Comparison of ENCODE assay signal across 9 mouse cellular contexts in the genomic region with DNA sequence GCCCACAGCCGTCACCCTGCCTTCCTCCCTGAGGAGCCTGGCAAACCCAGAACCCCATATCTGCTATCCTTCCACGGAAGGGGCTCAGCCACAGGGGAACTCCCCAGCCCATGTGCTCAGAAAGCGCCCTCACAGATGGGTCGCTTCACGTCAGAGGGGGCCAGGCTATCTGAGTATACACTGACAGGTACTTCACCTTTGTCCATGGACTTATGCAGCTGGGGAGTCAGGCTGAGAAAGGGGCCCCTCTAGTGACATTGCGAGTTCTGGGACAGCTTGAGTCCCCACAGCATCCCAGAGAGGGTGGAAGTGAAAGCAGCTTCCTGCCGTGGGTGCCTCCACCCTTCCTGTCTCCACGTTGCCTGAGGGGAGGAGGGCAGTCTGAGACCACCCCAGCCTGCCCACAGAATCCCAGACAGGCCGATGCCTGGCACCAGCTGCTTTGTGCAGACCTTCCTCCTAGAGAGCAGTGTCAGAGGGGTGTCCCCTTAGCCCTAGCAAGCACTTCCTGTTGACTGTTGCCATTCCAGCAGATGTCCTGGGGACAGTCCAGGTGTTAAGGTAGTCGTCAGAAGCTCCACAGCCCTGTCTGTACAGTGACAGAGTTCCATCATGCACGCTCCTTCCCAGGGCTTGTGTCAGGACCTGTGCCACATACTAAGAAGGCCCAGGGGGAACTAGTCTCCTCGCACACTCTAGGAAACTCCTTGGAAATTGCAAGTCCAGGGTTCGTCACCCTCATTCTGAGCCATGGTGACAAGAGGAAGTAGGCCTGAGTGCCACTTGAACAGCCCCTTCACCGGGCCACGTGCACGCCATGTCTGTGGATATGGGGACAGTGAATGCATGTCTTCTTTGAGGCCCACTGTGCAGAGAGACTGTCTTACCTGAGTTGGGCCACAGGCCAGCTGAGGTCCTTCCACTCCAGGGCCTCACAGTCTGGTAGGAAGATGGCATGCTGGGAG. TPM values are rescaled to one million over a fixed set of nuclear protein-coding genes. Genes with fewer than 3 reads are reported as not detected.
DNase-seq lines count a peak whose midpoint lies in the region; ATAC-seq lines count a peak whose summit lies in the region.
"Had no signal": no experiment of that assay in that cellular context is flagged by ENCODE, and none has a peak within 500 bp of the region (broad histone marks: within the 10 kb centered on the region; RNA-seq: fewer than 3 reads in every experiment).

No protein-coding gene starts in this region.

- H3K4me2 ChIP-seq in heart, embryonic 12.5 days, result peak overlapping the region; percentile 20
- H3K4me2 ChIP-seq in forebrain, embryonic 16.5 days (ENCODE audit: low read length), result no peak overlapping the region

- no peak overlapping the region for H3K9ac ChIP-seq in heart, embryonic 12.5 days
- peak overlapping the region; percentile 5 for H3K9ac ChIP-seq in forebrain, embryonic 16.5 days (replicated peaks; ENCODE audit: low read depth, low read length)

- no peak overlapping the region for H3K4me3 ChIP-seq in heart, embryonic 12.5 days
- no peak overlapping the region for H3K4me3 ChIP-seq in forebrain, embryonic 16.5 days (replicated peaks; ENCODE audit: low read length)

- H3K4me1 ChIP-seq in heart, embryonic 12.5 days (replicated peaks), result peaks cover 71% of the 10 kb centered on the region
- H3K4me1 ChIP-seq in forebrain, embryonic 16.5 days (replicated peaks; ENCODE audit: control insufficient read depth, insufficient read depth, low read length), result peaks cover 32% of the 10 kb centered on the region

- peaks cover 8% of the 10 kb centered on the region; the same call in 1 of the 2 replicates for H3K27me3 ChIP-seq in heart, embryonic 12.5 days (replicated peaks)
- H3K27me3 ChIP-seq in forebrain, embryonic 16.5 days (replicated peaks; ENCODE audit: control insufficient read depth, insufficient read depth, low read length), result no peaks in the 10 kb centered on the region
- H3K27me3 ChIP-seq: Patski had no signal

- H3K9me3 ChIP-seq in heart, embryonic 12.5 days (replicated peaks), result no peaks in the 10 kb centered on the region
- H3K9me3 ChIP-seq in forebrain, embryonic 16.5 days (ENCODE audit: control insufficient read depth, low read length), result no peaks in the 10 kb centered on the region

- H3K27ac ChIP-seq in heart, embryonic 12.5 days (ENCODE audit: poor library complexity, severe bottlenecking), result peak overlapping the region; percentile 72
- H3K27ac ChIP-seq in forebrain, embryonic 16.5 days (ENCODE audit: low read length), result peak overlapping the region; percentile 8; the same call in 1 of the 2 replicates

- no peak for DNase-seq in heart, postnatal 10 days
- no peak for DNase-seq in retina, embryonic 14.5 days (ENCODE audit: low spot score)
- DNase-seq in embryo, embryonic 10 days (ENCODE audit: low spot score), result no peak
- no peak for DNase-seq in kidney, postnatal 4 days

- H3K36me3 ChIP-seq in heart, embryonic 12.5 days, result no peaks in the 10 kb centered on the region
- H3K36me3 ChIP-seq in forebrain, embryonic 16.5 days (ENCODE audit: control insufficient read depth, insufficient read depth), result no peaks in the 10 kb centered on the region

- intact Hi-C loops in heart, postnatal 10 days (cut with DNase I), result no loop called here

- ATAC-seq in heart, embryonic 12.5 days (ENCODE audit: insufficient number of reproducible peaks, low FRiP score), result no peak
- peak; percentile 79 for ATAC-seq in CD4-positive, CD25-positive, alpha-beta regulatory T cell, adult 4 months
- no peak for ATAC-seq in forebrain, embryonic 16.5 days
- peak; percentile 66 for ATAC-seq in megakaryocyte, adult 5-6 weeks (ENCODE audit: poor library complexity, severe bottlenecking)
- ATAC-seq: Patski had no signal

- 56% methylated on average over 16 of the region's 16 CpGs for WGBS in heart, embryonic 12.5 days
- WGBS in forebrain, embryonic 16.5 days, result 73% methylated on average over 16 of the region's 16 CpGs

RNA-seq across cellular contexts. Expression of gene Inf2, which starts 5.6 kb away (rescaled TPM):
- 2.2 and 3.5 TPM in 2 replicates for polyA plus RNA-seq in heart, embryonic 12.5 days (2016; fragmentation: Nextera tagmentation; extraction: Ambion mirVana)
- 10 to 100 TPM; 18.4 to 23.3 TPM for total RNA-seq in heart, postnatal 10 days (2021)
- 10 to 100 TPM in 1 of 2 experiments, 1 to 10 TPM in 1; 9.1 to 12.2 TPM for polyA plus RNA-seq in CD4-positive, CD25-positive, alpha-beta regulatory T cell, adult 4 months (2017; shearing (Covaris generic))
- polyA plus RNA-seq in forebrain, embryonic 16.5 days (2015; fragmentation: Nextera tagmentation; extraction: Ambion mirVana), result 2.6 TPM in 2 replicates
- total RNA-seq in megakaryocyte, adult 5-6 weeks (2015), result 28.0 and 34.3 TPM in 2 replicates
- 9.9 and 13.3 TPM in 2 replicates for total RNA-seq in megakaryocyte, adult 5-6 weeks (2017)

RNA-seq across cellular contexts. Expression of gene Adssl1, which starts 25.6 kb away (rescaled TPM):
- polyA plus RNA-seq in heart, embryonic 12.5 days (2016; fragmentation: Nextera tagmentation; extraction: Ambion mirVana), result 81.7 and 86.4 TPM in 2 replicates
- total RNA-seq in heart, postnatal 10 days (2021), result 100 to 1,000 TPM; 129 to 136 TPM
- polyA plus RNA-seq in CD4-positive, CD25-positive, alpha-beta regulatory T cell, adult 4 months (2017; shearing (Covaris generic)), result 1 to 10 TPM; 2.0 to 2.3 TPM
- polyA plus RNA-seq in forebrain, embryonic 16.5 days (2015; fragmentation: Nextera tagmentation; extraction: Ambion mirVana), result 1.8 and 2.4 TPM in 2 replicates
- 73.5 and 82.1 TPM in 2 replicates for total RNA-seq in megakaryocyte, adult 5-6 weeks (2015)
- 72.3 and 74.9 TPM in 2 replicates for total RNA-seq in megakaryocyte, adult 5-6 weeks (2017)

RNA-seq across cellular contexts. Expression of gene Siva1, which starts 50.2 kb away (rescaled TPM):
- 99.4 and 116 TPM in 2 replicates for polyA plus RNA-seq in heart, embryonic 12.5 days (2016; fragmentation: Nextera tagmentation; extraction: Ambion mirVana)
- 10 to 100 TPM; 26.4 to 31.4 TPM for total RNA-seq in heart, postnatal 10 days (2021)
- 10 to 100 TPM; 30.9 to 37.1 TPM for polyA plus RNA-seq in CD4-positive, CD25-positive, alpha-beta regulatory T cell, adult 4 months (2017; shearing (Covaris generic))
- 68.9 and 75.9 TPM in 2 replicates for polyA plus RNA-seq in forebrain, embryonic 16.5 days (2015; fragmentation: Nextera tagmentation; extraction: Ambion mirVana)
- 116 and 130 TPM in 2 replicates for total RNA-seq in megakaryocyte, adult 5-6 weeks (2015)
- 122 and 162 TPM in 2 replicates for total RNA-seq in megakaryocyte, adult 5-6 weeks (2017)

Comparison
In these comparisons a context has a peak if more than half of its experiments do, and no peak if none do; other contexts are left out.
1. ATAC-seq: peak in CD4-positive, CD25-positive, alpha-beta regulatory T cell, adult 4 months (single experiment) and megakaryocyte, adult 5-6 weeks (single experiment); none in heart, embryonic 12.5 days (single experiment) and forebrain, embryonic 16.5 days (single experiment).
2. RNA of gene Adssl1, which starts 25.6 kb away (polyA plus RNA-seq): 81.7 to 86.4 TPM in heart, embryonic 12.5 days; 2.0 to 2.3 TPM in CD4-positive, CD25-positive, alpha-beta regulatory T cell, adult 4 months and 1.8 to 2.4 TPM in forebrain, embryonic 16.5 days; every median in the first group is over 10 times any median in the second.